7 mouse cellular contexts compared by ENCODE assay signal in genomic region chr7:16387160-16388041, GRCm38 (mm10). TPM values are rescaled to one million over a fixed set of nuclear protein-coding genes. Genes with fewer than 3 reads are reported as not detected.
A peak's percentile ranks its signal among the peaks of the same experiment; 100 is the strongest.
DNase-seq lines count a peak whose midpoint lies in the region; ATAC-seq lines count a peak whose summit lies in the region.

TSS of gene Sae1 (minus strand) at chr7:16387806.

- no peak within 1 kb of the TSS for H3K27ac ChIP-seq in embryonic facial prominence, embryonic 11.5 days (replicated peaks; ENCODE audit: low read depth, low read length)
- peak within 1 kb of the TSS; percentile 68; the same call in 1 of the 2 replicates for H3K27ac ChIP-seq in limb, embryonic 11.5 days (replicated peaks; ENCODE audit: low read depth, low read length)
- peak within 1 kb of the TSS; percentile 82 for H3K27ac ChIP-seq in midbrain, embryonic 14.5 days (replicated peaks; ENCODE audit: low read depth, low read length)

- no peaks in the 10 kb centered on the region for H3K27me3 ChIP-seq in embryonic facial prominence, embryonic 11.5 days (ENCODE audit: control insufficient read depth, insufficient read depth, low read length)
- H3K27me3 ChIP-seq in limb, embryonic 11.5 days (ENCODE audit: control insufficient read depth, insufficient read depth, low read length): no peaks in the 10 kb centered on the region
- H3K27me3 ChIP-seq in midbrain, embryonic 14.5 days (ENCODE audit: control insufficient read depth, insufficient read depth, low read length): no peaks in the 10 kb centered on the region

- peak within 1 kb of the TSS; percentile 88 for H3K4me3 ChIP-seq in embryonic facial prominence, embryonic 11.5 days (ENCODE audit: low read depth, low read length)
- H3K4me3 ChIP-seq in limb, embryonic 11.5 days (ENCODE audit: low read depth, low read length): peak within 1 kb of the TSS; percentile 98
- H3K4me3 ChIP-seq in midbrain, embryonic 14.5 days (replicated peaks; ENCODE audit: low read depth, low read length): peak within 1 kb of the TSS; percentile 96

- ATAC-seq in embryonic facial prominence, embryonic 11.5 days (replicated peaks; ENCODE audit: insufficient number of reproducible peaks, low FRiP score, low TSS enrichment, low read depth): peak; percentile 70
- ATAC-seq in limb, embryonic 11.5 days (ENCODE audit: insufficient number of reproducible peaks, low FRiP score, low TSS enrichment, low read depth): peak; percentile 91
- ATAC-seq in midbrain, embryonic 14.5 days (ENCODE audit: low FRiP score, low TSS enrichment): peak; percentile 95

- DNase-seq in adrenal gland, postnatal 14 days: peak; percentile 99
- DNase-seq in embryonic facial prominence, embryonic 11.5 days (ENCODE audit: low spot score): peak; percentile 98
- DNase-seq in heart, adult 11 months: peak; percentile 100
- DNase-seq in kidney, adult 18-20 months: peak; percentile 93
- DNase-seq in limb, embryonic 11.5 days (ENCODE audit: low spot score): peak; percentile 96
- peak; percentile 99 for DNase-seq in midbrain, embryonic 14.5 days
- DNase-seq in spleen, adult 18-20 months: peak; percentile 88 to 94

- peak within 1 kb of the TSS; percentile 95 for H3K9ac ChIP-seq in embryonic facial prominence, embryonic 11.5 days (replicated peaks; ENCODE audit: low read length)
- H3K9ac ChIP-seq in limb, embryonic 11.5 days (ENCODE audit: low read length): peak within 1 kb of the TSS; percentile 96
- H3K9ac ChIP-seq in midbrain, embryonic 14.5 days (replicated peaks; ENCODE audit: low read length): peak within 1 kb of the TSS; percentile 95

- H3K9me3 ChIP-seq in embryonic facial prominence, embryonic 11.5 days (replicated peaks; ENCODE audit: control insufficient read depth, low read length): no peaks in the 10 kb centered on the region
- no peaks in the 10 kb centered on the region for H3K9me3 ChIP-seq in limb, embryonic 11.5 days (ENCODE audit: control insufficient read depth, low read length)
- no peaks in the 10 kb centered on the region for H3K9me3 ChIP-seq in midbrain, embryonic 14.5 days (ENCODE audit: control insufficient read depth, low read length)

- H3K4me1 ChIP-seq in embryonic facial prominence, embryonic 11.5 days (ENCODE audit: control insufficient read depth, insufficient read depth, low read length): no peaks in the 10 kb centered on the region; the same call in 1 of the 2 replicates
- H3K4me1 ChIP-seq in limb, embryonic 11.5 days (ENCODE audit: control insufficient read depth, insufficient read depth, low read length): peaks cover 9% of the 10 kb centered on the region
- H3K4me1 ChIP-seq in midbrain, embryonic 14.5 days (ENCODE audit: control insufficient read depth, insufficient read depth, low read length): peaks cover 13% of the 10 kb centered on the region

- peak within 1 kb of the TSS; percentile 83 for H3K4me2 ChIP-seq in embryonic facial prominence, embryonic 11.5 days (ENCODE audit: low read depth, low read length)
- H3K4me2 ChIP-seq in limb, embryonic 11.5 days (ENCODE audit: low read depth, severe bottlenecking): peak within 1 kb of the TSS; percentile 90
- peak within 1 kb of the TSS; percentile 60 for H3K4me2 ChIP-seq in midbrain, embryonic 14.5 days (ENCODE audit: low read length)

- WGBS in embryonic facial prominence, embryonic 11.5 days: under 1% methylated on average over 58 of the region's 58 CpGs
- under 1% methylated on average over 58 of the region's 58 CpGs for WGBS in limb, embryonic 11.5 days
- under 1% methylated on average over 58 of the region's 58 CpGs for WGBS in midbrain, embryonic 14.5 days

- no peaks in the 10 kb centered on the region for H3K36me3 ChIP-seq in embryonic facial prominence, embryonic 11.5 days (replicated peaks; ENCODE audit: control insufficient read depth, insufficient read depth, low read depth, low read length)
- H3K36me3 ChIP-seq in limb, embryonic 11.5 days (ENCODE audit: control insufficient read depth, insufficient read depth, low read length): peaks cover 2% of the 10 kb centered on the region; the same call in 1 of the 2 replicates
- 0 out of 2 replicates have a peak, but pooled peaks cover 6% of the 10 kb centered on the region for H3K36me3 ChIP-seq in midbrain, embryonic 14.5 days (ENCODE audit: control insufficient read depth, insufficient read depth, low read length)

RNA-seq across cellular contexts. Expression of gene Sae1, which starts in this region (rescaled TPM):
- 62.3 and 72.1 TPM in 2 replicates for total RNA-seq in adrenal gland, postnatal 14 days (2021)
- 433 and 434 TPM in 2 replicates for polyA plus RNA-seq in embryonic facial prominence, embryonic 11.5 days (2014; fragmentation: Nextera tagmentation; extraction: Ambion mirVana)
- polyA plus RNA-seq in limb, embryonic 11.5 days (2014; fragmentation: Nextera tagmentation; extraction: Ambion mirVana): 434 and 441 TPM in 2 replicates
- polyA plus RNA-seq in midbrain, embryonic 14.5 days (2014; fragmentation: Nextera tagmentation; extraction: Ambion mirVana): 178 and 240 TPM in 2 replicates
